In the genomic region with DNA sequence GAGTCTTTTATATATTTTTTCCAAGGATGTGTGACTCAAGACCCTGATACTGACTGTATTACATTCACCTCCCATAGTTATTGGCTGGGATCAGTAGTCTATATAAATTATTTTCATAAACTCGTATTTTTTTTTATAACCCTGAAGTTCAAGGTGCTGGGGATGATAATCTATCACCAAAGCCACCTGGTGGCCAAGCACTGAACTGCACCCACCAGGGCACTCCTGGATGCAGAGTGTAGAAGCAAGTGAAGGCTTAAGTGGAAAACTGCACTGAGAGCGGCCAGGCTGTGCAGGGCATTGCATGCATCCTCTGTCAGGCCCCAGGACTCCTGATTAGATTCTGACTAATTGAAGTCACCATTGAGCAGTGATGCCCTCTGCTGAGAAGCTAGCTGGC, we compare ENCODE assay signal across 10 mouse cellular contexts. TPM values are rescaled to one million over a fixed set of nuclear protein-coding genes. Genes with fewer than 3 reads are reported as not detected.
DNase-seq lines count a peak whose midpoint lies in the region; ATAC-seq and TF ChIP-seq lines count a peak whose summit lies in the region.
"Had no signal": no experiment of that assay in that cellular context is flagged by ENCODE, and none has a peak within 500 bp of the region (broad histone marks: within the 10 kb centered on the region; RNA-seq: fewer than 3 reads in every experiment).

No protein-coding gene starts in this region.

- in situ Hi-C loops in CH12.LX (cut with MboI; ENCODE audit: low pct_ligation_motif_present, low pct_unique_long_range_greater_than_20kb, low sequenced_read_pairs), result loop anchor here (10.0 kb wide), 2 partner anchors 182 to 212 kb away; no protein-coding TSS in a partner anchor

- no peak for ATAC-seq in frontal cortex, adult (ENCODE audit: low TSS enrichment)
- ATAC-seq in forebrain, embryonic 13.5 days, result peak; percentile 41; the same call in 1 of the 2 replicates
- ATAC-seq in megakaryocyte progenitor cell, adult 5-6 weeks (replicated peaks; ENCODE audit: poor library complexity), result peak; percentile 72

- H3K4me2 ChIP-seq in CH12.LX (ENCODE audit: insufficient read depth, low read depth, poor library complexity, severe bottlenecking), result no peak overlapping the region
- no peak overlapping the region for H3K4me2 ChIP-seq in forebrain, embryonic 13.5 days
- H3K4me2 ChIP-seq: stomach, embryonic 15.5 days had no signal

- H3K4me1 ChIP-seq in CH12.LX (ENCODE audit: control insufficient read depth in 1 of 2, insufficient read depth in 2 of 2), result no peaks in the 10 kb centered on the region
- peaks cover 10% of the 10 kb centered on the region for H3K4me1 ChIP-seq in forebrain, embryonic 13.5 days
- H3K4me1 ChIP-seq: stomach, embryonic 15.5 days had no signal

- H3K36me3 ChIP-seq in CH12.LX (replicated peaks in 1 of 2; ENCODE audit: control insufficient read depth in 1 of 2, insufficient read depth in 1 of 2, low read length in 1 of 2), result no peaks in the 10 kb centered on the region
- H3K36me3 ChIP-seq in forebrain, embryonic 13.5 days (ENCODE audit: poor library complexity, severe bottlenecking), result peaks cover 18% of the 10 kb centered on the region
- H3K36me3 ChIP-seq: stomach, embryonic 15.5 days had no signal

- DNase-seq in frontal cortex, postnatal 14 days (ENCODE audit: low spot score in 2 of 2), result peak; percentile 50 to 72
- peak; percentile 45 for DNase-seq in CH12.LX (ENCODE audit: extremely low read depth)
- peak; percentile 29 for DNase-seq in c-Kit-negative CD71-positive TER-119-positive erythroid progenitor cells, embryonic 14.5 days (ENCODE audit: low read depth, low spot score)
- peak; percentile 62 for DNase-seq in layer of hippocampus, adult 9-11 months
- DNase-seq in spleen, adult 18-20 months, result peak; percentile 12 to 65

- TF ChIP-seq CTCF in CH12.LX (conservative IDR thresholded peaks at IDR 0.05 in 1 of 2, IDR thresholded peaks at IDR 0.05 in 1 of 2; ENCODE audit: low read depth in 2 of 2, low read length in 2 of 2), result peak; percentile 50 to 76

- H3K9ac ChIP-seq in CH12.LX (ENCODE audit: insufficient read depth, low read depth), result no peak overlapping the region
- no peak overlapping the region for H3K9ac ChIP-seq in forebrain, embryonic 13.5 days
- H3K9ac ChIP-seq: stomach, embryonic 15.5 days had no signal

- no peak overlapping the region for H3K4me3 ChIP-seq in CH12.LX (replicated peaks in 1 of 3; ENCODE audit: low read depth in 2 of 3, low read length in 2 of 3, poor library complexity in 1 of 3)
- H3K4me3 ChIP-seq in forebrain, embryonic 13.5 days, result no peak overlapping the region
- H3K4me3 ChIP-seq: stomach, embryonic 15.5 days had no signal

- 45% methylated on average over 2 of the region's 2 CpGs for WGBS in forebrain, embryonic 13.5 days

- H3K27ac ChIP-seq in CH12.LX (ENCODE audit: insufficient read depth, low read depth), result no peak overlapping the region
- no peak overlapping the region for H3K27ac ChIP-seq in forebrain, embryonic 13.5 days
- H3K27ac ChIP-seq: stomach, embryonic 15.5 days had no signal

- TF ChIP-seq POLR2A in CH12.LX (IDR thresholded peaks at IDR 0.05; ENCODE audit: low read depth, low read length), result no peak

- no peaks in the 10 kb centered on the region for H3K79me2 ChIP-seq in CH12.LX (replicated peaks; ENCODE audit: control insufficient read depth, extremely low read depth, insufficient read depth, poor library complexity, severe bottlenecking)

- TF ChIP-seq EP300 in CH12.LX (IDR thresholded peaks at IDR 0.05; ENCODE audit: low read length), result no peak

- dilution Hi-C loops in CH12.LX (cut with MboI; ENCODE audit: extremely low pct_ligation_motif_present, extremely low pct_unique_long_range_greater_than_20kb, low sequenced_read_pairs), result no loop called here

- TF ChIP-seq RAD21 in CH12.LX (IDR thresholded peaks at IDR 0.05; ENCODE audit: low read depth, low read length), result peak; percentile 27

- H3K27me3 ChIP-seq in CH12.LX (replicated peaks), result peaks cover 68% of the 10 kb centered on the region
- peaks cover 25% of the 10 kb centered on the region for H3K27me3 ChIP-seq in forebrain, embryonic 13.5 days

- no peaks in the 10 kb centered on the region for H3K9me3 ChIP-seq in CH12.LX (replicated peaks; ENCODE audit: low read length)
- H3K9me3 ChIP-seq in forebrain, embryonic 13.5 days (replicated peaks), result no peaks in the 10 kb centered on the region
- H3K9me3 ChIP-seq: stomach, embryonic 15.5 days had no signal

TF ChIP-seq in CH12.LX, 34 proteins besides CTCF, POLR2A, EP300 and RAD21:
- TF ChIP-seq SMC3 (IDR thresholded peaks at IDR 0.05; ENCODE audit: low read depth, low read length), result peak; percentile 44
- TF ChIP-seq RCOR1 (conservative IDR thresholded peaks at IDR 0.05; ENCODE audit: low read depth, low read length), result no peak
- no peak for TF ChIP-seq ZNF384 (IDR thresholded peaks at IDR 0.05; ENCODE audit: low read depth, low read length)

RNA-seq across cellular contexts. Expression of a gene that starts 21.9 kb away (rescaled TPM):
- total RNA-seq in CH12.LX (2012; rRNA removed) (not detected in 2 replicates), CH12.LX (2014; rRNA removed) (not detected in 2 replicates)
- polyA plus RNA-seq in CH12.LX (2012; ENCODE audit: insufficient read length, low read depth), result not detected in 2 replicates
- polyA plus RNA-seq in forebrain, embryonic 13.5 days (2015; fragmentation: Nextera tagmentation; extraction: Ambion mirVana), result 0.68 and 1.1 TPM in 2 replicates
- not detected in 2 replicates for total RNA-seq in megakaryocyte progenitor cell, adult 5-6 weeks (2015)
- total RNA-seq in megakaryocyte progenitor cell, adult 5-6 weeks (2017), result not detected in 2 replicates
- total RNA-seq: layer of hippocampus, adult 8-10 months had no signal

RNA-seq across cellular contexts. Expression of a gene that starts 32.6 kb away (rescaled TPM):
- not detected in 2 replicates for total RNA-seq in CH12.LX (2012; rRNA removed)
- total RNA-seq in CH12.LX (2014; rRNA removed), result not detected in 2 replicates
- polyA plus RNA-seq in CH12.LX (2012; ENCODE audit: insufficient read length, low read depth), result not detected in 2 replicates
- 21.4 and 23.8 TPM in 2 replicates for polyA plus RNA-seq in forebrain, embryonic 13.5 days (2015; fragmentation: Nextera tagmentation; extraction: Ambion mirVana)
- total RNA-seq in megakaryocyte progenitor cell, adult 5-6 weeks (2015), result not detected in 2 replicates
- total RNA-seq in megakaryocyte progenitor cell, adult 5-6 weeks (2017), result not detected in 2 replicates
